Mouse (Mus musculus): Measurements from ENCODE around the gene Antxr2.

Gene Antxr2

GRCm38 (mm10) chr5:97913901-97914300 lies 116.9 kb downstream of the Antxr2 start:
- DNase-seq (ENCODE audit: low spot score), result no peak

GRCm38 (mm10) chr5:97907482-97907881 lies 123.4 kb downstream of the Antxr2 start:
- no peak for DNase-seq (ENCODE audit: low spot score)

GRCm38 (mm10) chr5:97906537-97907266 lies 124.1 kb downstream of the Antxr2 start:
- DNase-seq (ENCODE audit: low spot score), result no peak

- no peak for DNase-seq (ENCODE audit: low spot score)
These were observed 125.0 kb downstream of the Antxr2 start for GRCm38 (mm10) chr5:97905856-97906255.

GRCm38 (mm10) chr5:97901096-97901495 lies 129.7 kb downstream of the Antxr2 start:
- no peak for DNase-seq (ENCODE audit: low spot score)

GRCm38 (mm10) chr5:97899321-97899720 lies 131.5 kb downstream of the Antxr2 start:
- DNase-seq (ENCODE audit: low spot score), result no peak

- no peak for DNase-seq (ENCODE audit: low spot score)
These were observed 145.4 kb downstream of the Antxr2 start for GRCm38 (mm10) chr5:97885427-97885826.

GRCm38 (mm10) chr5:97884110-97884509 lies 146.7 kb downstream of the Antxr2 start:
- DNase-seq (ENCODE audit: low spot score), result no peak

GRCm38 (mm10) chr5:97881421-97881820 lies 149.4 kb downstream of the Antxr2 start:
- DNase-seq (ENCODE audit: low spot score), result no peak

- no peak for DNase-seq (ENCODE audit: low spot score)
These were observed 150.7 kb downstream of the Antxr2 start for GRCm38 (mm10) chr5:97880115-97880514.

- no peak for DNase-seq (ENCODE audit: low spot score)
These were observed 152.0 kb downstream of the Antxr2 start for GRCm38 (mm10) chr5:97878871-97879270.

- DNase-seq (ENCODE audit: low spot score), result no peak
These were observed 152.5 kb downstream of the Antxr2 start for GRCm38 (mm10) chr5:97878215-97878794.

GRCm38 (mm10) chr5:97876895-97877294 lies 153.9 kb downstream of the Antxr2 start:
- no peak for DNase-seq (ENCODE audit: low spot score)

GRCm38 (mm10) chr5:97867921-97868320 lies 162.9 kb downstream of the Antxr2 start:
- no peak for DNase-seq (ENCODE audit: low spot score)

- no peak for DNase-seq (ENCODE audit: low spot score)
These were observed 163.9 kb downstream of the Antxr2 start for GRCm38 (mm10) chr5:97866975-97867374.

- DNase-seq (ENCODE audit: low spot score), result no peak
These were observed 173.7 kb downstream of the Antxr2 start for GRCm38 (mm10) chr5:97857101-97857500.

- no peak for DNase-seq (ENCODE audit: low spot score)
These were observed 178.7 kb downstream of the Antxr2 start for GRCm38 (mm10) chr5:97851981-97852748.

GRCm38 (mm10) chr5:97847204-97847895 lies 183.5 kb downstream of the Antxr2 start:
- no peak for DNase-seq (ENCODE audit: low spot score)

GRCm38 (mm10) chr5:97846503-97846902 lies 184.3 kb downstream of the Antxr2 start:
- DNase-seq (ENCODE audit: low spot score), result no peak

- no peak for DNase-seq (ENCODE audit: low spot score)
These were observed 188.8 kb downstream of the Antxr2 start for GRCm38 (mm10) chr5:97842016-97842415.

GRCm38 (mm10) chr5:97839924-97840279 lies 190.9 kb downstream of the Antxr2 start:
- no peak for DNase-seq (ENCODE audit: low spot score)

GRCm38 (mm10) chr5:97839271-97839923 lies 191.4 kb downstream of the Antxr2 start:
- DNase-seq (ENCODE audit: low spot score), result no peak
